17 mouse cellular contexts compared by ENCODE assay signal in the genomic region with DNA sequence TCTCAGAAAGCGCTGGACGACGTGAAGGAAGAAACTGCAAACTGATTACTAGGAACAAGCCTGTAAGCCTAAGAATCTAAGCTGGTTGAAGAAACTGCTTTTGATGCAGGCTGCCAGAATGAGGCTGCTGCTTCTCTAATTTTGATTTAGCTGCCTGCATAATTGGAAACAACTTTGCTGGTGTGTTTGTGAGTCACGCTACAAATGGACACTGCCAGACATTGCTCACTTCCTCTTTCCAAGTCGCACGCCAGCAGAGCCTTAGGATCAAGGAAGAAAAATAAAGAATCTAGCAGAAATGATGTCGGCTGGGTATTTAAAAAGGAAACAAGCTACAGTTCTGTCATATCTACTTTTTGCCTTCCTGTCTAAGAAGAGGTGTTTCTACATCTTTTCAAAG.
A peak's percentile ranks its signal among the peaks of the same experiment; 100 is the strongest.
DNase-seq lines count a peak whose midpoint lies in the region; ATAC-seq lines count a peak whose summit lies in the region.
"Had no signal": no experiment of that assay in that cellular context is flagged by ENCODE, and none has a peak within 500 bp of the region (broad histone marks: within the 10 kb centered on the region; RNA-seq: fewer than 3 reads in every experiment).

No protein-coding gene starts in this region.

- H3K36me3 ChIP-seq in embryonic facial prominence, embryonic 14.5 days (ENCODE audit: control insufficient read depth, insufficient read depth, low read length): no peaks in the 10 kb centered on the region
- no peaks in the 10 kb centered on the region for H3K36me3 ChIP-seq in embryonic facial prominence, embryonic 10.5 days (replicated peaks)
- no peaks in the 10 kb centered on the region for H3K36me3 ChIP-seq in kidney, embryonic 14.5 days (ENCODE audit: control insufficient read depth, insufficient read depth, low read length)
- H3K36me3 ChIP-seq: embryonic facial prominence, embryonic 15.5 days; hindbrain, embryonic 12.5 days; kidney, embryonic 15.5 days; liver, embryonic 12.5 days; midbrain, embryonic 10.5 days had no signal

- no peak for ATAC-seq in embryonic facial prominence, embryonic 14.5 days (ENCODE audit: low read depth)
- ATAC-seq in megakaryocyte progenitor cell, adult 5-6 weeks (replicated peaks; ENCODE audit: poor library complexity): peak; percentile 80
- no peak for ATAC-seq in kidney, embryonic 14.5 days (ENCODE audit: low FRiP score, low TSS enrichment)
- ATAC-seq: forebrain, postnatal 0 days; liver, embryonic 12.5 days had no signal

- WGBS in embryonic facial prominence, embryonic 14.5 days: 72% methylated on average over 7 of the region's 7 CpGs
- 85% methylated on average over 7 of the region's 7 CpGs for WGBS in embryonic facial prominence, embryonic 10.5 days
- 84% methylated on average over 7 of the region's 7 CpGs for WGBS in kidney, embryonic 14.5 days

- no peak overlapping the region for H3K9ac ChIP-seq in embryonic facial prominence, embryonic 14.5 days (ENCODE audit: low read depth, low read length)
- no peak overlapping the region for H3K9ac ChIP-seq in kidney, embryonic 14.5 days (ENCODE audit: low read depth, low read length)
- H3K9ac ChIP-seq: embryonic facial prominence, embryonic 15.5 days; forebrain, postnatal 0 days; hindbrain, embryonic 12.5 days; kidney, embryonic 15.5 days; liver, embryonic 12.5 days had no signal

- no peak overlapping the region for H3K4me2 ChIP-seq in embryonic facial prominence, embryonic 14.5 days (ENCODE audit: low read depth, low read length)
- no peak overlapping the region for H3K4me2 ChIP-seq in kidney, embryonic 14.5 days (replicated peaks; ENCODE audit: low read depth, low read length)
- H3K4me2 ChIP-seq: embryonic facial prominence, embryonic 15.5 days; hindbrain, embryonic 12.5 days; kidney, embryonic 15.5 days; liver, embryonic 12.5 days had no signal

- no peak overlapping the region for H3K27ac ChIP-seq in embryonic facial prominence, embryonic 14.5 days (replicated peaks; ENCODE audit: low read depth, low read length)
- H3K27ac ChIP-seq in embryonic facial prominence, embryonic 10.5 days (replicated peaks): no peak overlapping the region
- no peak overlapping the region for H3K27ac ChIP-seq in kidney, embryonic 14.5 days (ENCODE audit: low read depth, low read length)
- H3K27ac ChIP-seq: embryonic facial prominence, embryonic 15.5 days; hindbrain, embryonic 12.5 days; kidney, embryonic 15.5 days; liver, embryonic 12.5 days; midbrain, embryonic 10.5 days had no signal

- no peaks in the 10 kb centered on the region for H3K27me3 ChIP-seq in embryonic facial prominence, embryonic 14.5 days (replicated peaks; ENCODE audit: control insufficient read depth, insufficient read depth, low read length)
- H3K27me3 ChIP-seq in embryonic facial prominence, embryonic 10.5 days (replicated peaks; ENCODE audit: low read depth, poor library complexity, severe bottlenecking): no peaks in the 10 kb centered on the region
- no peaks in the 10 kb centered on the region for H3K27me3 ChIP-seq in kidney, embryonic 14.5 days (ENCODE audit: control insufficient read depth, insufficient read depth, low read length)
- H3K27me3 ChIP-seq: embryonic facial prominence, embryonic 15.5 days; hindbrain, embryonic 12.5 days; kidney, embryonic 15.5 days; liver, embryonic 12.5 days had no signal

- H3K4me3 ChIP-seq in embryonic facial prominence, embryonic 14.5 days (ENCODE audit: low read depth, low read length): no peak overlapping the region
- no peak overlapping the region for H3K4me3 ChIP-seq in embryonic facial prominence, embryonic 10.5 days
- no peak overlapping the region for H3K4me3 ChIP-seq in kidney, embryonic 14.5 days (ENCODE audit: low read length)
- H3K4me3 ChIP-seq: embryonic facial prominence, embryonic 15.5 days; hindbrain, embryonic 12.5 days; kidney, embryonic 15.5 days; liver, embryonic 12.5 days; midbrain, embryonic 10.5 days had no signal

- DNase-seq in embryonic facial prominence, embryonic 14.5 days (ENCODE audit: low spot score): peak; percentile 10
- no peak for DNase-seq in embryonic facial prominence, embryonic 10.5 days (ENCODE audit: low spot score)
- peak; percentile 1 for DNase-seq in heart, postnatal 14 days
- DNase-seq in heart, postnatal 4 days: no peak
- DNase-seq in right cerebral cortex, adult 2 months (ENCODE audit: low spot score in 2 of 2): peak; percentile 6 to 8
- DNase-seq in right cerebral cortex, postnatal 4 days: no peak
- DNase-seq: adrenal gland, adult 2 months; cerebellum, postnatal 25 days; forebrain, postnatal 0 days; thymus, postnatal 14 days had no signal

- intact Hi-C loops in heart, postnatal 14 days (cut with DNase I): no loop called here

- H3K9me3 ChIP-seq in embryonic facial prominence, embryonic 14.5 days (ENCODE audit: control insufficient read depth, low read length): no peaks in the 10 kb centered on the region
- H3K9me3 ChIP-seq in embryonic facial prominence, embryonic 10.5 days: no peaks in the 10 kb centered on the region
- no peaks in the 10 kb centered on the region for H3K9me3 ChIP-seq in kidney, embryonic 14.5 days (ENCODE audit: control insufficient read depth, low read length)
- H3K9me3 ChIP-seq: embryonic facial prominence, embryonic 15.5 days; hindbrain, embryonic 12.5 days; kidney, embryonic 15.5 days; liver, embryonic 12.5 days; midbrain, embryonic 10.5 days had no signal

- no peaks in the 10 kb centered on the region for H3K4me1 ChIP-seq in embryonic facial prominence, embryonic 14.5 days (ENCODE audit: control insufficient read depth, insufficient read depth, low read length)
- no peaks in the 10 kb centered on the region for H3K4me1 ChIP-seq in embryonic facial prominence, embryonic 10.5 days
- no peaks in the 10 kb centered on the region for H3K4me1 ChIP-seq in kidney, embryonic 14.5 days (ENCODE audit: control insufficient read depth, insufficient read depth, low read length)
- H3K4me1 ChIP-seq: embryonic facial prominence, embryonic 15.5 days; hindbrain, embryonic 12.5 days; kidney, embryonic 15.5 days; liver, embryonic 12.5 days; midbrain, embryonic 10.5 days had no signal

Comparison
In these comparisons a context has a peak if more than half of its experiments do, and no peak if none do; other contexts are left out.
1. DNase-seq: peak in embryonic facial prominence, embryonic 14.5 days (single experiment), heart, postnatal 14 days (2 of 2) and right cerebral cortex, adult 2 months (2 of 2); none in embryonic facial prominence, embryonic 10.5 days (single experiment), heart, postnatal 4 days (single experiment) and right cerebral cortex, postnatal 4 days (single experiment).